Mouse (Mus musculus) pancreas, adult 10 weeks (tissue): ENCODE measurements around the gene C1s1. TPM values are rescaled to one million over a fixed set of nuclear protein-coding genes. Genes with fewer than 3 reads are reported as not detected.

Experiments used
- polyA plus RNA-seq: library from polyadenylated mRNA; stranded (reverse); fragments of 350-450 nt; fragmentation: Illumina TruSeq; extraction: RNeasy Lipid Tissue Mini Kit (QIAGEN cat#74804); gene quantifications from one replicate; pipeline ENCODE4 v1.2.3, GENCODE M21; 2015; ENCODE audit warnings: low read depth, low replicate concordance; ENCODE audit not compliant: insufficient read depth

Gene C1s1
- 55.7 TPM for polyA plus RNA-seq

GRCm38 (mm10) chr6:124542284-124542683 is at the start of gene C1s1:
TSS of gene C1s1 (minus strand) at chr6:124542359.

GRCm38 (mm10) chr6:124570026-124570425 is 27.9 kb upstream of the C1s1 start, which contains the start of gene C1rb:
TSS of gene C1rb (plus strand) at chr6:124570294.

GRCm38 (mm10) chr6:124512355-124512836 is 29.8 kb downstream of the C1s1 start, which contains the start of gene C1ra:
TSS of gene C1ra (plus strand) at chr6:124512405.

GRCm38 (mm10) chr6:124492842-124493561 is 49.2 kb downstream of the C1s1 start, which contains the start of gene C1rl:
TSS of gene C1rl (plus strand) at chr6:124493113.

Other genes with a start within 250 kb of the C1s1 start
- 5.2 TPM for gene Cd163, start 237.7 kb downstream of the C1s1 start, polyA plus RNA-seq
- 15.0 TPM for gene Pex5, start 127.3 kb downstream of the C1s1 start, polyA plus RNA-seq
- gene Clstn3, start 77.6 kb downstream of the C1s1 start, polyA plus RNA-seq = 2.4 TPM
- 2.7 TPM for gene C1rl, start 49.2 kb downstream of the C1s1 start, polyA plus RNA-seq
- gene C1ra, start 30.0 kb downstream of the C1s1 start, polyA plus RNA-seq = 27.3 TPM
- not detected for gene C1rb, start 27.9 kb upstream of the C1s1 start, polyA plus RNA-seq
- not detected for gene C1s2, start 93.7 kb upstream of the C1s1 start, polyA plus RNA-seq
- 19.6 TPM for gene Lpcat3, start 120.7 kb upstream of the C1s1 start, polyA plus RNA-seq
- 33.9 TPM for gene Emg1, start 169.8 kb upstream of the C1s1 start, polyA plus RNA-seq
- 33.9 TPM for gene Phb2, start 170.0 kb upstream of the C1s1 start, polyA plus RNA-seq
- 7.1 TPM for gene Ptpn6, start 196.4 kb upstream of the C1s1 start, polyA plus RNA-seq
- 65.8 TPM for gene Grcc10, start 199.0 kb upstream of the C1s1 start, polyA plus RNA-seq
- gene Gm45234, start 213.7 kb upstream of the C1s1 start, polyA plus RNA-seq = 0.89 TPM
- gene Atn1, start 214.2 kb upstream of the C1s1 start, polyA plus RNA-seq = 10.0 TPM
- gene Eno2, start 227.3 kb upstream of the C1s1 start, polyA plus RNA-seq = 4.1 TPM
- 0.98 TPM for gene Lrrc23, start 237.4 kb upstream of the C1s1 start, polyA plus RNA-seq